Mouse (Mus musculus): Measurements from ENCODE around the gene Ddx20.

GRCm38 (mm10) chr3:105701399-105701798 lies 14.0 kb upstream of the Ddx20 start:
- TF ChIP-seq CTCF (IDR thresholded peaks at IDR 0.05; ENCODE audit: extremely low read depth, insufficient read depth, insufficient read length, insufficient replicate concordance) (no peak), POLR2A (IDR thresholded peaks at IDR 0.05; ENCODE audit: low read depth, low read length) (no peak)

All from spleen, adult 2 months (tissue).